Mouse (Mus musculus): ENCODE results near the gene Ttc23l.
"Not testable (repeated sequence)": the region's sequence is repeated elsewhere in the genome, so short reads cannot be mapped to it uniquely, and the experiment has no call there.

Gene Ttc23l

GRCm38 (mm10) chr15:10558465-10558864 is at the start of gene Ttc23l:
Gene Ttc23l, minus strand, starts transcription at chr15:10558668.
- no peak for DNase-seq (ENCODE audit: low spot score in 2 of 2)

GRCm38 (mm10) chr15:10599413-10599812 is 40.9 kb upstream of the Ttc23l start:
- DNase-seq (ENCODE audit: low spot score in 2 of 2): no peak

- no peak for DNase-seq (ENCODE audit: low spot score in 2 of 2)
These were observed 40.1 kb upstream of the Ttc23l start for GRCm38 (mm10) chr15:10598259-10599225.

GRCm38 (mm10) chr15:10596871-10597270 is 38.4 kb upstream of the Ttc23l start:
- no peak for DNase-seq (ENCODE audit: low spot score in 2 of 2)

GRCm38 (mm10) chr15:10595408-10595807 is 36.9 kb upstream of the Ttc23l start:
- no peak for DNase-seq (ENCODE audit: low spot score in 2 of 2)

GRCm38 (mm10) chr15:10594910-10595309 is 36.4 kb upstream of the Ttc23l start:
- DNase-seq (ENCODE audit: low spot score in 2 of 2): no peak

- DNase-seq (ENCODE audit: low spot score in 2 of 2): no peak
These were observed 34.6 kb upstream of the Ttc23l start for GRCm38 (mm10) chr15:10593094-10593493.

GRCm38 (mm10) chr15:10586565-10586964 is 28.1 kb upstream of the Ttc23l start:
- no peak for DNase-seq (ENCODE audit: low spot score in 2 of 2)

GRCm38 (mm10) chr15:10584359-10585187 is 26.1 kb upstream of the Ttc23l start:
- DNase-seq (ENCODE audit: low spot score in 2 of 2): no peak

GRCm38 (mm10) chr15:10583408-10583807 is 24.9 kb upstream of the Ttc23l start:
- peak; percentile 35 to 65 for DNase-seq (ENCODE audit: low spot score in 2 of 2)

GRCm38 (mm10) chr15:10579159-10579558 is 20.7 kb upstream of the Ttc23l start:
- DNase-seq (ENCODE audit: low spot score in 2 of 2): no peak

GRCm38 (mm10) chr15:10566486-10566885 is 8.0 kb upstream of the Ttc23l start:
- DNase-seq (ENCODE audit: low spot score in 2 of 2): no peak

- no peak for DNase-seq (ENCODE audit: low spot score in 2 of 2)
These were observed 5.7 kb upstream of the Ttc23l start for GRCm38 (mm10) chr15:10564201-10564600.

- DNase-seq (ENCODE audit: low spot score in 2 of 2): no peak
These were observed 3.8 kb upstream of the Ttc23l start for GRCm38 (mm10) chr15:10562281-10562680.

- no peak for DNase-seq (ENCODE audit: low spot score in 2 of 2)
These were observed 1.5 kb upstream of the Ttc23l start for GRCm38 (mm10) chr15:10560005-10560404.

GRCm38 (mm10) chr15:10554336-10554735 is 4.1 kb downstream of the Ttc23l start:
- DNase-seq (ENCODE audit: low spot score in 2 of 2): no peak

GRCm38 (mm10) chr15:10540271-10541088 is 18.0 kb downstream of the Ttc23l start:
- DNase-seq (ENCODE audit: low spot score in 2 of 2): no peak

- no peak for DNase-seq (ENCODE audit: low spot score in 2 of 2)
These were observed 22.5 kb downstream of the Ttc23l start for GRCm38 (mm10) chr15:10535969-10536368.

GRCm38 (mm10) chr15:10534591-10534990 is 23.9 kb downstream of the Ttc23l start:
- DNase-seq (ENCODE audit: low spot score in 2 of 2): no peak

GRCm38 (mm10) chr15:10533361-10533760 is 25.1 kb downstream of the Ttc23l start:
- not testable (repeated sequence) for DNase-seq (ENCODE audit: low spot score in 2 of 2)

GRCm38 (mm10) chr15:10531352-10531751 is 27.1 kb downstream of the Ttc23l start:
- no peak for DNase-seq (ENCODE audit: low spot score in 2 of 2)

GRCm38 (mm10) chr15:10525896-10526295 is 32.6 kb downstream of the Ttc23l start:
- DNase-seq (ENCODE audit: low spot score in 2 of 2): no peak

All from urinary bladder, postnatal 36 days (tissue).